Mouse (Mus musculus) adrenal gland, postnatal 4 days (tissue): ENCODE measurements around the gene Pin4. TPM values are rescaled to one million over a fixed set of nuclear protein-coding genes. Genes with fewer than 3 reads are reported as not detected.

Experiments
- DNase-seq, 2 experiments: peaks; one replicate each; pipeline ENCODE4 v3.0.0; 2021 to 2022; ENCODE audit warnings: low spot score in 2 of 2, mixed read lengths in 2 of 2
- total RNA-seq, 2 experiments: library from RNA; stranded (reverse); gene quantifications; 2 replicates each; pipeline ENCODE4 v1.2.3; 2021

The Pin4 gene
- total RNA-seq, 2 experiments from 2014 or later = 39.8 to 45.8 TPM

DNA sequence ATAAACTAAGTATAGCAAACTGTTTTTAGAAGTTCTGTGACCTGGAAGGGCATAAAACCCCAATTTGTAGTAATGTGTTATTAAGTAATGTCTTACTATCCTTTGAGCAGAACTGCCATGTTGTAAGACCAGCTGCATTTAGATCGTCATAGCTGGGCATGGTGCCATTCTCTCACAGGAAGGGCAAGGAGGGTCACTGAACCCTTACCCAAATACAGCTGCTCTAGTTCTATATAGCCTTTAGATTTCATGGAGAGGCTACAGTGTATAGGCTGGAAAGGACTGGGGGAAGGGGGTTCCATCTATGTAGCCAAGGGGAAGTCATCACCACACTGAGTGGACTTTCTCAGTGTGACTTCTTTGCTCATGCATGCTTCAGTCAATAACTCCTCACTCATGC lies 21.9 kb downstream of the Pin4 start:
- no peak for DNase-seq

- DNase-seq = peak; percentile 59 to 72
Measured at GRCm38 (mm10) chrX:102156618-102157422, 37.6 kb downstream of the Pin4 start, which contains the start of gene Ercc6l. Ercc6l (minus strand) TSS chrX:102157091.

DNA sequence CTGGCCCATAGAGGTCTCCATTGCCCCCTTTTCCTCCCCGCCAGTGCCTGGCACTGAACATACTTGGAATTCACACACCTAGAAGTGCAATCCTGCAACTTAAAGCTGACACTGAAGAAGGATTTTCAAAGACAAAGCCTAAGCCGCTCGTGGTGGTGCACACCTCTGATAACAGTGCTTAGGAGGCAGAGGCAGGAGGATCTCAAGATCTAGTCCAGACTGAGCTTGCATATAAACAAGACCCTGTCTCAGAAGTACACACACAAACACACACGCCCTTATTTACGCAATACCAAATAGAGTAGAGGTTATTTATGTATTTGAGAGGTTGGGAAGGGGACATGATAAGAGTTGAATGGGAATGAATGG lies 38.2 kb downstream of the Pin4 start:
- DNase-seq = no peak

- no peak for DNase-seq
Measured at GRCm38 (mm10) chrX:102159778-102160177, 40.5 kb downstream of the Pin4 start.

DNA sequence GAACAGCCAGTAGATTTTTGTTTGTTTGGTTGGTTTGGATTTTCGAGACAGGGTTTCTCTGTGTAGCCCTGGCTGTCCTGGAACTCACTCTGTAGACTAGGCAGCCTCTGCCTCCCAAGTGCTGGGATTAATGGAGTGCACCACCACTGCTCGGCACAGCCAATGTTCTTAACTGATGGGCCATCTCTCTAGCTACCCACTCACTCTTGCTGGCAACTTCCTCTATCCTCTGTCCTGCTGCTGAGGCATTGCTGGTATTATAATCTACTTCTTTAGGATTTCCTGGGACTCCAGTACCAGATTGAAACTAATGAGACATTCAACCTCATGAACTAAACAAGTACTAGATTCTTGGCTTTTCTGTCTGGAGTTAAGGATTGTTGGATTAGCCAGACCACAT lies 41.3 kb downstream of the Pin4 start:
- DNase-seq = no peak

DNA sequence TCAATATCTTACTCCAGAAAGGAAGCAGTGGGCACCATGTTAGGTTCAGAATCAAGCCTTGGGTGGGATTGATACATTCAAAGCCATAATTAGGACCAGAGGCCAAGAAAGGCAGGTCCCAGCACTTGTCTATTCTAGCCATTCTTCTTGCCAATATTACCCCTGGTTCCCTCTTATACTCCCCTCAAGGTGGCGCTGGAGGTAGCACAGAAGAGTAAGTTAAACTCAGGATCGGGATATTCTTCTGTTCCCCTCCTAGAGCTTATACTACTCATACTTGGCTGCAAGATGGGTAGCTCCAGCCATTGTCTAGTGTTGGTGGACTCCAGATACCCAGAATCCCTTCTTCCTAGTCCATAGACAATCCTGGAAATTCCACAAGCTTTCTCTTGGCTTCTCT lies 43.8 kb downstream of the Pin4 start:
- no peak for DNase-seq

GRCm38 (mm10) chrX:102163529-102163928 lies 44.3 kb downstream of the Pin4 start:
- DNase-seq = no peak

DNA sequence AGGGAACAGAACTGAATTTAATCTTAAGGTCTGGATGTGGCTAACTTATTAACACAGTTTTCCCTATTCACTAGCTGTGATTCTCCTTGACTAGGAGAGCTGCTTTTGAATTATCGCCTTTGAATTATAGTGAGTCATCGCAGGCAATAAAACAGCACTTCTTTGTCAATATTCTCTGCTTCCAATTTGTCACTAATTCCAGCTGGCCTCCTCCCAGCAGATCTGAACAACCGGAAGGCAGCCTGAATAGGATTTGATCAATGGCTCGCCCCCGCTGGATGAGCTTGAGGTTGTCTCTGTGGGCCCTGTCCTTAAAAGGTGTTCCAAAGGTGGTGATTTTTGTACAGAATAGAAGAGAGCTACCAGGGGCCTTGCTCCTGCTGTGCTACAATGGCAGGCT lies 47.3 kb downstream of the Pin4 start:
- DNase-seq = no peak

DNA sequence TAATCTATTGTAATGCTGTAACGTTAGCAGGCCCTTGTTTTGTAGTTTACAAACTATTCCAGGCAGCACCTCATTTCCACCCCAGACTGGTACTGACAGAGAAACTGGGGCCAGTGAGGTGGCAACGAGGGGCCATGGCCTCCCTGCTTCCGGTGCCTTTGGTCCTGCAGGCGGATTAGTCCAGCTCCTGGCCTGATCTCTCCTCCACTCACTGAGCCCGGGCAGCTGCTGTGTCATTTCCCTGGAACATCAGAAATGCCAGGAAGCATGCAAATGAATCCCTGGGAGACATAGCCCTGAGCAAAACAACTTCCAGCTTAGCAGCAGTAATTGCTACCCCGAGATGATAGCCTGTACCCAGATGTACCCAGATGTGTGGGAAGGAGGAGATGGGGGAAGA lies 47.7 kb downstream of the Pin4 start:
- no peak for DNase-seq

GRCm38 (mm10) chrX:102169724-102170123 lies 50.5 kb downstream of the Pin4 start:
- DNase-seq = no peak

GRCm38 (mm10) chrX:102170135-102170534 lies 50.9 kb downstream of the Pin4 start:
- no peak for DNase-seq

DNA sequence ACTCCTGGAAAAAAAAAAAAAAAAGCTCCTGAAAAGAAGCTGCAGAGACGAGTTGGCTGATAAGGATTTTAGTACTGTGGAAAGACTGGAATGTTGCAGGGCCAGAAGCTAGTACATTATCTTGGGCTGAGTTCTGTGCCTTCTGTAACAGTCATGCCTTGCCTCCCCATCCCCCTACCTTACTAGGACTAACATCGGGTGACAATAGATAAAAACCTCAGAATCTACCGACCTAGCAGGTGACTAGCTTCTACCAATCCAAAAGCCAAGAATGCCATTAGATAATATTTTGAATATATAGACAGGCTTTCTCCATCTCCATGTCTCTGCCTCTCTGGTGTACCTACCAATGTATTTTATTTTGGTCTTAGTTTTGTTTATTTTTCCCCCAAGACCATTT lies 51.7 kb downstream of the Pin4 start:
- DNase-seq = no peak

DNA sequence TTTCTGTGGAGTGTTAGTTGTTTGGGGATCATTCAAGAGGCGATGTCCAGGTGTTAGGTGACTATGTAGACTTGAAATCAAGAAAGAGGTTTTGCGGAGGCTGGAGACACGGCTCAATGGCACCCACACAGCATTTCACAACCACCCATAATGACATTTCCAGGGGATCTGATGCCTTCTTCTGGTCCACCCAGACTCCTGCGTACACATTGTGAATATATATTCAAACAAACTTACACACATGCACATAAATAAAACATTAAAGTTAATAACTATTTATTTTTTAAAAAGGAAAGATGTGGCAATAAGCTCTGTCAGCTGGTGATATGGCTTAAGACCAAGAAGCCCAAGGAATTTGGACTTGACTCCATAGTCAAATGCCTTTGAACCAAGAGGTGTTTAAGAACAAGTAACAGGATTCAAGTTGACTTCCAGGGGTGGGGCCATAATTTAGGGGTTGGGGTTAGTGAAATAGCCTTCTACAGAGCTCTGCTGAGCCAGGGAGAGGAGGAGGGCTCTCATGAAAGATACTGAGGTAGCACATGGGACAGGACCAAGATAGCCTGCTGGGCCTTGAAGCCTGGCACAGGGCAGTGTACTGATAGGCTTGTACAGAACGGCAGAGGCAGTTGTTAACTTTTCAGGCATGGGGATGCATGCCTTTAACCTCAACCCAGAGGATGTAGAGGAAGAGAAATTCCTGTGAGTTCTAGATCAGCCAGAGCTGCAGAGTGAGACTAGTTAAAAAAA lies 56.5 kb downstream of the Pin4 start:
- no peak for DNase-seq

Other genes starting within 250 kb of the Pin4 start
- gene Rtl5, start 48.1 kb upstream of the Pin4 start, total RNA-seq = 10 to 100 TPM; 14.7 to 16.1 TPM
- 1 to 10 TPM; 4.7 to 5.1 TPM for gene Ercc6l, start 37.6 kb downstream of the Pin4 start, total RNA-seq
- gene Rps4x, start 69.9 kb downstream of the Pin4 start, total RNA-seq = 1,000 to 10,000 TPM; 1,379 to 1,607 TPM
- gene Cited1, start 132.7 kb downstream of the Pin4 start, total RNA-seq = 1 to 10 TPM; 5.2 to 5.6 TPM